ENCODE assay signal across 8 mouse cellular contexts in the genomic region with DNA sequence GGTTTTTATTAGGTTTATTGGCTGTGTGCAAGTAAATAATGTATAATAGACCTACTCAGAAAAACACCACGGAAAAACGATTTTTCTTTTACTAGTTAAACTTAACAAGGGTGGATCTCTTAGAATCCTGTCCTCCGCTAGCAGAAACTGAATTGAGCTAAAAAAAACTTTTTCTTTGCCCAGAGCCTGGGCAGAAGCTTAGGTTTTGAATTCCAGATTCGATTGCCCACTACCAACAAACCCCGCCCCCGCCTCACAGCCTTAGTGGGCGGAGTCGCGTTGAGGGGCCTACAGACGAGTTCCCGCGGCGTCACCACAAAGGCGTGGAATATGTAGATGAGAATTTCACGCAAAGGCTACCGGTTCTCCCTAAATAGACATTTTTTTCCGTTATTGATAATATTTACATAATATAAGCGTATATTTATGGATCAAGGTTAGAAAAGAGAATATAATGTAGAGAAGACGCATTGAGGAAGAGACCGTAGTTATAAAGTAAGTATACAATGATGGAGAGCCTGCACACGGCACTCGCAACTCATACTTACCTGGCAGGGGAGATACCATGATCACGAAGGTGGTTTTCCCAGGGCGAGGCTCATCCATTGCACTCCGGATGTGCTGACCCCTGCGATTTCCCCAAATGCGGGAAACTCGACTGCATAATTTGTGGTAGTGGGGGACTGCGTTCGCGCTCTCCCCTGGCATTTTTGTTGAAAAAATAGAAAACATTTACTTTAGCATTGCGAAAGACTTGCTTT. TPM values are rescaled to one million over a fixed set of nuclear protein-coding genes. Genes with fewer than 3 reads are reported as not detected.
A peak's percentile ranks its signal among the peaks of the same experiment; 100 is the strongest.
DNase-seq lines count a peak whose midpoint lies in the region; ATAC-seq and TF ChIP-seq lines count a peak whose summit lies in the region.

No protein-coding gene starts in this region.

- H3K27me3 ChIP-seq in forebrain, embryonic 15.5 days, result no peaks in the 10 kb centered on the region
- H3K27me3 ChIP-seq in lung, embryonic 14.5 days (ENCODE audit: insufficient read depth, low read length), result no peaks in the 10 kb centered on the region
- no peaks in the 10 kb centered on the region for H3K27me3 ChIP-seq in thymus, adult 2 months (ENCODE audit: control insufficient read depth, insufficient read depth, low read length)

- peak overlapping the region; percentile 58; the same call in 1 of the 2 replicates for H3K27ac ChIP-seq in ES-E14 (ENCODE audit: insufficient read depth, low read depth, low read length, poor library complexity, severe bottlenecking)
- H3K27ac ChIP-seq in forebrain, embryonic 15.5 days (replicated peaks), result peak overlapping the region; percentile 97
- peak overlapping the region; percentile 100 for H3K27ac ChIP-seq in layer of hippocampus, adult 2 months
- H3K27ac ChIP-seq in lung, embryonic 14.5 days (ENCODE audit: low read depth), result peak overlapping the region; percentile 96
- peak overlapping the region; percentile 79; the same call in 1 of the 2 replicates for H3K27ac ChIP-seq in olfactory bulb, adult 2 months (ENCODE audit: insufficient read depth, low read depth, low read length)
- H3K27ac ChIP-seq in thymus, adult 2 months (ENCODE audit: control insufficient read depth, insufficient read depth, low read length), result peak overlapping the region; percentile 92

- intact Hi-C loops in heart, postnatal 36 days (cut with DNase I), result loop anchor here (10.0 kb wide), 1 partner anchor 608 kb away; the partner anchor contains the start of gene Ppp2r3c

- H3K4me2 ChIP-seq in forebrain, embryonic 15.5 days (replicated peaks), result peak overlapping the region; percentile 83
- H3K4me2 ChIP-seq in lung, embryonic 14.5 days, result peak overlapping the region; percentile 91

- H3K9ac ChIP-seq in ES-E14 (ENCODE audit: insufficient read depth, low read depth, low read length, poor library complexity, severe bottlenecking), result peak overlapping the region; percentile 83
- peak overlapping the region; percentile 88 for H3K9ac ChIP-seq in forebrain, embryonic 15.5 days (replicated peaks)
- H3K9ac ChIP-seq in lung, embryonic 14.5 days, result peak overlapping the region; percentile 82

- H3K36me3 ChIP-seq in ES-E14 (ENCODE audit: control insufficient read depth, insufficient read depth, low read length, poor library complexity, severe bottlenecking), result peaks cover 2% of the 10 kb centered on the region; the same call in 1 of the 2 replicates
- H3K36me3 ChIP-seq in forebrain, embryonic 15.5 days, result peaks cover 7% of the 10 kb centered on the region
- H3K36me3 ChIP-seq in lung, embryonic 14.5 days (ENCODE audit: insufficient read depth), result 0 out of 2 replicates have a peak, but pooled peaks cover under 1% of the 10 kb centered on the region
- peaks cover 4% of the 10 kb centered on the region for H3K36me3 ChIP-seq in thymus, adult 2 months (ENCODE audit: control insufficient read depth, insufficient read depth, low read length)

- under 1% methylated on average over 32 of the region's 32 CpGs for WGBS in forebrain, embryonic 15.5 days
- WGBS in lung, embryonic 14.5 days, result under 1% methylated on average over 32 of the region's 32 CpGs
- under 1% methylated on average over 32 of the region's 32 CpGs for WGBS in olfactory bulb, adult 2 months
- WGBS in thymus, adult 2 months, result under 1% methylated on average over 32 of the region's 32 CpGs

- peak; percentile 90 for ATAC-seq in forebrain, embryonic 15.5 days (replicated peaks)
- peak; percentile 90 for ATAC-seq in lung, embryonic 14.5 days (ENCODE audit: insufficient read depth)

- peak overlapping the region; percentile 83 to 92 for H3K4me3 ChIP-seq in ES-E14 (ENCODE audit: insufficient read depth in 1 of 2, low read depth in 1 of 2, low read length in 2 of 2, poor library complexity in 1 of 2, severe bottlenecking in 1 of 2)
- peak overlapping the region; percentile 82 for H3K4me3 ChIP-seq in forebrain, embryonic 15.5 days
- H3K4me3 ChIP-seq in layer of hippocampus, adult 2 months, result peak overlapping the region; percentile 80
- peak overlapping the region; percentile 81 for H3K4me3 ChIP-seq in lung, embryonic 14.5 days (ENCODE audit: low read depth, low read length)
- peak overlapping the region; percentile 94 for H3K4me3 ChIP-seq in olfactory bulb, adult 2 months (ENCODE audit: insufficient read depth, low read depth, low read length)
- 0 out of 2 replicates have a peak overlapping the region, but pooled peaks have one; percentile 4 for H3K4me3 ChIP-seq in thymus, adult 2 months (ENCODE audit: control insufficient read depth, insufficient read depth, low read length)

- TF ChIP-seq CTCF in layer of hippocampus, adult 2 months (conservative IDR thresholded peaks at IDR 0.05), result no peak
- no peak for TF ChIP-seq CTCF in lung, embryonic 14.5 days (IDR thresholded peaks at IDR 0.05; ENCODE audit: low read depth)
- TF ChIP-seq CTCF in olfactory bulb, adult 2 months (IDR thresholded peaks at IDR 0.05; ENCODE audit: insufficient read depth, low read depth, low read length), result no peak
- TF ChIP-seq CTCF in thymus, adult 2 months (IDR thresholded peaks at IDR 0.05; ENCODE audit: borderline replicate concordance, control insufficient read depth, extremely low read depth, insufficient read depth, low read length, poor library complexity), result no peak

- in situ Hi-C loops in ES-E14 (cut with MboI; ENCODE audit: low sequenced_read_pairs in 2 of 2, unreplicated experiment in 2 of 2), result no loop called here

- TF ChIP-seq POLR2A in olfactory bulb, adult 2 months (IDR thresholded peaks at IDR 0.05; ENCODE audit: insufficient read depth, low read depth, low read length), result peak; percentile 98
- peak; percentile 98 for TF ChIP-seq POLR2A in thymus, adult 2 months (IDR thresholded peaks at IDR 0.05; ENCODE audit: control insufficient read depth, extremely low read depth, insufficient read depth, low read length, poor library complexity)

- no peaks in the 10 kb centered on the region for H3K9me3 ChIP-seq in ES-E14 (ENCODE audit: control insufficient read depth, insufficient read depth, low read depth, low read length)
- no peaks in the 10 kb centered on the region for H3K9me3 ChIP-seq in forebrain, embryonic 15.5 days
- H3K9me3 ChIP-seq in lung, embryonic 14.5 days (ENCODE audit: low read depth, low read length), result no peaks in the 10 kb centered on the region

- peak; percentile 92 for DNase-seq in ES-E14 (ENCODE audit: low read depth, low spot score)
- DNase-seq in cerebellum, adult 11-12 months, result peak; percentile 95
- DNase-seq in heart, postnatal 36 days, result peak; percentile 91
- DNase-seq in layer of hippocampus, adult 2 months (ENCODE audit: low spot score in 2 of 2), result peak; percentile 93 to 94
- DNase-seq in lung, embryonic 14.5 days, result peak; percentile 99
- peak; percentile 95 for DNase-seq in thymus, adult 2 months

- no peaks in the 10 kb centered on the region for H3K4me1 ChIP-seq in ES-E14 (ENCODE audit: control insufficient read depth in 2 of 2, insufficient read depth in 2 of 2, low read length in 2 of 2, poor library complexity in 1 of 2)
- H3K4me1 ChIP-seq in forebrain, embryonic 15.5 days, result peaks cover 22% of the 10 kb centered on the region
- H3K4me1 ChIP-seq in lung, embryonic 14.5 days (ENCODE audit: insufficient read depth), result no peaks in the 10 kb centered on the region
- peaks cover 5% of the 10 kb centered on the region for H3K4me1 ChIP-seq in olfactory bulb, adult 2 months (ENCODE audit: control insufficient read depth, insufficient read depth, low read length)
- peaks cover 3% of the 10 kb centered on the region for H3K4me1 ChIP-seq in thymus, adult 2 months (replicated peaks; ENCODE audit: control insufficient read depth, insufficient read depth, low read length)

TF ChIP-seq in ES-E14, 5 proteins besides CTCF, POLR2A, EP300 and RAD21:
- TF ChIP-seq ZC3H11A (IDR thresholded peaks at IDR 0.05; ENCODE audit: borderline replicate concordance, low read depth, low read length), result no peak
- TF ChIP-seq HCFC1 (IDR thresholded peaks at IDR 0.05; ENCODE audit: borderline replicate concordance, insufficient read depth, low read length), result peak; percentile 81
- peak; percentile 94 for TF ChIP-seq ZNF384 (IDR thresholded peaks at IDR 0.05; ENCODE audit: low read depth, low read length)
- TF ChIP-seq MAFK (IDR thresholded peaks at IDR 0.05; ENCODE audit: insufficient read depth, low read depth, low read length), result 0 out of 2 replicates have a peak, but pooled peaks have one; percentile 32
- no peak for TF ChIP-seq CHD2 (IDR thresholded peaks at IDR 0.05; ENCODE audit: low read depth, low read length)

RNA-seq across cellular contexts. Expression of gene Eapp, which starts 0.7 kb away (rescaled TPM):
- total RNA-seq in ES-E14 (2012; rRNA removed), result 31.3 and 37.8 TPM in 2 replicates
- polyA plus RNA-seq in forebrain, embryonic 15.5 days (2015; fragmentation: Nextera tagmentation; extraction: Ambion mirVana), result 90.8 and 94.2 TPM in 2 replicates
- 10 to 100 TPM; 29.2 to 29.4 TPM for total RNA-seq in heart, postnatal 36 days (2021)
- 10 to 100 TPM; 37.2 to 45.9 TPM for total RNA-seq in layer of hippocampus, adult 2 months (2021)
- 56.1 and 59.4 TPM in 2 replicates for polyA plus RNA-seq in lung, embryonic 14.5 days (2014; fragmentation: Nextera tagmentation; extraction: Ambion mirVana)
- polyA plus RNA-seq in olfactory bulb, adult 2 months (2012; ENCODE audit: insufficient read depth, insufficient read length, low replicate concordance, missing spikeins), result 146 TPM in 1 of 2 replicates, not detected in the other
- 8.8 and 12.5 TPM in 2 replicates for polyA plus RNA-seq in thymus, adult 2 months (2012; rRNA removed)

RNA-seq across cellular contexts. Expression of gene Sptssa, which starts 40.0 kb away (rescaled TPM):
- total RNA-seq in ES-E14 (2012; rRNA removed), result 14.3 and 23.7 TPM in 2 replicates
- polyA plus RNA-seq in forebrain, embryonic 15.5 days (2015; fragmentation: Nextera tagmentation; extraction: Ambion mirVana), result 156 and 171 TPM in 2 replicates
- 10 to 100 TPM; 32.9 to 38.8 TPM for total RNA-seq in heart, postnatal 36 days (2021)
- 10 to 100 TPM; 21.9 to 25.1 TPM for total RNA-seq in layer of hippocampus, adult 2 months (2021)
- 189 and 200 TPM in 2 replicates for polyA plus RNA-seq in lung, embryonic 14.5 days (2014; fragmentation: Nextera tagmentation; extraction: Ambion mirVana)
- polyA plus RNA-seq in olfactory bulb, adult 2 months (2012; ENCODE audit: insufficient read depth, insufficient read length, low replicate concordance, missing spikeins), result not detected in 2 replicates
- polyA plus RNA-seq in thymus, adult 2 months (2012; rRNA removed), result 92.1 and 97.8 TPM in 2 replicates

Comparison
In these comparisons a context has a peak if more than half of its experiments do, and no peak if none do; other contexts are left out.
1. Peak in every context shown above with its lines: DNase-seq, ATAC-seq, H3K4me3 ChIP-seq and H3K27ac ChIP-seq.
2. H3K4me3 ChIP-seq: peak in every context shown above with its lines; median percentile 94 in olfactory bulb, adult 2 months; 88 in ES-E14; 82 in forebrain, embryonic 15.5 days; 81 in lung, embryonic 14.5 days; 80 in layer of hippocampus, adult 2 months; 4 in thymus, adult 2 months.
3. RNA of gene Sptssa, which starts 40.0 kb away (polyA plus RNA-seq): 189 to 200 TPM in lung, embryonic 14.5 days, 156 to 171 TPM in forebrain, embryonic 15.5 days and 92.1 to 97.8 TPM in thymus, adult 2 months; not detected in olfactory bulb, adult 2 months; every median in the first group is over 10 times any median in the second.